Mouse (Mus musculus) forebrain, embryonic 14.5 days (tissue): ENCODE results near the gene Iyd. TPM values are rescaled to one million over a fixed set of nuclear protein-coding genes. Genes with fewer than 3 reads are reported as not detected.

Source experiments
- ATAC-seq: fragments of 200-750 bp; cut with Nextera tagmentation; 2 replicates; pipeline ENCODE4 v1.8.0; 2017; ENCODE audit warnings: mild to moderate bottlenecking, moderate library complexity
- DNase-seq: peaks from one replicate; pipeline ENCODE4 v3.0.0-alpha.2; 2015; ENCODE audit warnings: low spot score
- H3K27ac ChIP-seq: fragments of 300-500 bp; sonication (generic); 2 replicates; pipeline ENCODE4 v1.5.1; 2014; ENCODE audit warnings: low read depth, mild to moderate bottlenecking, control low read depth, low read length, moderate library complexity
- H3K27me3 ChIP-seq: fragments of 300-500 bp; sonication (generic); replicated peaks from 2 replicates; pipeline ENCODE4 v1.6.1; 2014; ENCODE audit warnings: low read length, control low read depth, mixed read lengths; ENCODE audit not compliant: control insufficient read depth, insufficient read depth
- H3K36me3 ChIP-seq: fragments of 300-500 bp; sonication (generic); 2 replicates; pipeline ENCODE4 v1.6.1; 2014; ENCODE audit warnings: low read length, control low read depth; ENCODE audit not compliant: control insufficient read depth, insufficient read depth
- H3K4me1 ChIP-seq: fragments of 300-500 bp; sonication (generic); 2 replicates; pipeline ENCODE4 v1.6.1; 2014; ENCODE audit warnings: antibody characterized with exemption, low read length, control low read depth; ENCODE audit not compliant: control insufficient read depth, insufficient read depth
- H3K4me2 ChIP-seq: fragments of 300-500 bp; sonication (generic); 2 replicates; pipeline ENCODE4 v1.6.1; 2014; ENCODE audit warnings: mild to moderate bottlenecking, control low read depth, low read length
- H3K4me3 ChIP-seq: fragments of 300-500 bp; sonication (generic); 2 replicates; pipeline ENCODE4 v1.5.1; 2014; ENCODE audit warnings: low read depth, low read length, control low read depth
- H3K9ac ChIP-seq: fragments of 300-500 bp; sonication (generic); 2 replicates; pipeline ENCODE4 v1.6.1; 2014; ENCODE audit warnings: mild to moderate bottlenecking, low read length, control low read depth, moderate library complexity
- H3K9me3 ChIP-seq: fragments of 300-500 bp; sonication (generic); replicated peaks from 2 replicates; pipeline ENCODE4 v1.6.1; 2016; ENCODE audit warnings: low read length, control low read depth, mixed read lengths; ENCODE audit not compliant: control insufficient read depth
- WGBS: fragments of 180-500 bp; shearing (Covaris S2); extraction: QIAGEN DNeasy Blood & Tissue Kit; methylation state at CpG from one replicate; pipeline ENCODE4 v1.1.7; 2014; 5-methylcytosine and 5-hydroxymethylcytosine counted together
- polyA plus RNA-seq: library from polyadenylated mRNA; unstranded; fragments of >200 nt; fragmentation: Nextera tagmentation; extraction: Ambion mirVana; gene quantifications from 2 replicates; pipeline ENCODE4 v1.2.1, GENCODE M21; 2014

The Iyd gene
- polyA plus RNA-seq, 1 experiment from 2014 or later, result 0.91 TPM

GRCm38 (mm10) chr10:3511401-3511800, 28.6 kb upstream of the Iyd start:
- no peak overlapping the region for H3K4me2 ChIP-seq
- no peaks in the 10 kb centered on the region for H3K9me3 ChIP-seq
- no peak overlapping the region for H3K4me3 ChIP-seq
- DNase-seq (no peak), ATAC-seq (no peak)
- H3K36me3 ChIP-seq, result no peaks in the 10 kb centered on the region
- WGBS, result 82% methylated on average over 3 of the region's 3 CpGs
- no peaks in the 10 kb centered on the region for H3K27me3 ChIP-seq
- no peak overlapping the region for H3K27ac ChIP-seq
- peaks cover 12% of the 10 kb centered on the region for H3K4me1 ChIP-seq
- H3K9ac ChIP-seq, result no peak overlapping the region

- no peak overlapping the region for H3K4me2 ChIP-seq
- H3K36me3 ChIP-seq, result no peaks in the 10 kb centered on the region
- peaks cover 10% of the 10 kb centered on the region for H3K4me1 ChIP-seq
- no peaks in the 10 kb centered on the region for H3K27me3 ChIP-seq
- WGBS, result 71% methylated on average over 8 of the region's 8 CpGs
- H3K4me3 ChIP-seq, result no peak overlapping the region
- no peak overlapping the region for H3K9ac ChIP-seq
- DNase-seq, result no peak
- no peaks in the 10 kb centered on the region for H3K9me3 ChIP-seq
- no peak overlapping the region for H3K27ac ChIP-seq
- ATAC-seq, result no peak
These were observed 27.3 kb upstream of the Iyd start for GRCm38 (mm10) chr10:3512620-3513305.

DNA sequence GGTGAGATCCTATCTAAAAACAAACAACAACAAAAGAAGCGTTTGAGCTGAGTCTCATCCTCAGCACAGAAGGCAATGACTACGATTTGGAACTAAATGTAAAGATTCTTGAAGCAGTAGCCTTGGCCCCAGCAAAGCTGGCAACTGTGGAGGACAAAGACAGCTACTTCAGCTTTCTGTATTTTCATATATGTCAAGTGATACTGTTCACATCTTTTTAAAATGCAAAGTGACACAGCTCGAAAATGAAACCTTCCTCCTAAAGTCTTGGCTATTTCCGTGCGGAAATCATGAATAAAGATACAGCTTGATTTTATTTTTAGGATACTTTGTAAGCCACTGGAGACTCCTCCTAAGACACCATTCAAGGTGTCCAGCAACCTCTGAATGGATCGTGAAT, 26.1 kb upstream of the Iyd start:
- no peak for ATAC-seq
- H3K36me3 ChIP-seq, result no peaks in the 10 kb centered on the region

DNA sequence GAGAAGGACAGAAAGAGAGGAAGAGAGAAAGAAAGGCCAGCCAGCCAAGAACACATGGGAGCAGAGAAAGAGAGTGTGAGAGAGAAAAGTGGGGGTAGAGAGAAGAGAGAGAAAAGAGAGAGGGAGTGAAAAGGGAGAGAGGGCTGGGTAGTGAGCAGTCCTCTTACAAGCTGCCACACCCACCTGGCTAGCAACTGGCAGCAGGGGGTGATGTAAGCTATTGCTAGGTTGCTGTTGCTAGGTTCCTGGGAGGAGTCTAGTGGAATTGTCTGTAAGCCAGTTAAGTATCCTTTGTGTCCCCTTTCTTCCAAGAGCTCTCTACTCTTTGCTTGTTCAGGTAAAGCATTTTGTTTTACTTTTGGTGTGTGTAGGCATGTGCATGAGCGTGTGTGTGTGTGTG, 25.4 kb upstream of the Iyd start:
- WGBS, result 100% methylated on average over 1 of the region's 1 CpGs

More for the DNA sequence above, 26.1 kb upstream of the Iyd start:
- no peaks in the 10 kb centered on the region for H3K9me3 ChIP-seq
- no peak overlapping the region for H3K4me3 ChIP-seq
- no peak overlapping the region for H3K27ac ChIP-seq
- WGBS, result 77% methylated on average over 6 of the region's 6 CpGs
- no peak overlapping the region for H3K9ac ChIP-seq
- no peak overlapping the region for H3K4me2 ChIP-seq
- DNase-seq, result no peak
- no peaks in the 10 kb centered on the region for H3K27me3 ChIP-seq
- peaks cover 4% of the 10 kb centered on the region; the same call in 1 of the 2 replicates for H3K4me1 ChIP-seq

DNA sequence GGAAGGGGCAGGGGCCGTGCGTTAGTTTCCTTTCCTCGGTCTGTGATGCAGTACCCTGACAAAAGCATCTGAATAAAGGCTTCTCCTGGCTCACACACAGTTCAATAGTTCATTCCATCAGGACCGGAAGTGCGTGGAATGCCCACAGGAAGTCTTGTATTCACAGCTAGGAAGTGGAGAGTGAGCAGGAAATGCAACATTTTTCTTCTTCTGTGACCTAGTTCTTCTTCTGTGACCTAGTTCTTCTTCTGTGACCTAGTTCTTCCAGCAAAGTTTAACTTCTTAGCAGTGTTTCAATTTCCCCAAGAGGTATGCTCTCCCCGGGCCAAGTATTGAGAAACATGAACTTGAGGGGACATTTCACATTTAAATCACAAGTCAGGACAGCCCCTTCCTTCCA, 23.6 kb upstream of the Iyd start:
- Histone ChIP-seq H3K27me3 (no peaks in the 10 kb centered on the region), H3K4me1 (no peaks in the 10 kb centered on the region), H3K27ac (no peak overlapping the region), H3K4me3 (no peak overlapping the region), H3K9ac (no peak overlapping the region), H3K9me3 (no peaks in the 10 kb centered on the region), H3K36me3 (no peaks in the 10 kb centered on the region), H3K4me2 (no peak overlapping the region)
- 77% methylated on average over 6 of the region's 6 CpGs for WGBS
- DNase-seq (no peak), ATAC-seq (no peak)

More for the DNA sequence above, 25.4 kb upstream of the Iyd start:
- Histone ChIP-seq H3K27me3 (no peaks in the 10 kb centered on the region), H3K4me3 (no peak overlapping the region), H3K9me3 (no peaks in the 10 kb centered on the region), H3K4me1 (peaks cover 4% of the 10 kb centered on the region; the same call in 1 of the 2 replicates), H3K27ac (no peak overlapping the region), H3K9ac (no peak overlapping the region), H3K36me3 (no peaks in the 10 kb centered on the region), H3K4me2 (no peak overlapping the region)
- DNase-seq, result no peak
- ATAC-seq, result no peak

GRCm38 (mm10) chr10:3523044-3523793, 16.8 kb upstream of the Iyd start:
- ATAC-seq (no peak), DNase-seq (no peak)
- Histone ChIP-seq H3K4me1 (no peaks in the 10 kb centered on the region), H3K9me3 (no peaks in the 10 kb centered on the region), H3K27me3 (no peaks in the 10 kb centered on the region), H3K27ac (no peak overlapping the region), H3K4me3 (no peak overlapping the region), H3K9ac (no peak overlapping the region), H3K36me3 (no peaks in the 10 kb centered on the region), H3K4me2 (no peak overlapping the region)
- 91% methylated on average over 6 of the region's 6 CpGs for WGBS

- H3K4me2 ChIP-seq, result no peak overlapping the region
- ATAC-seq, result no peak
- 70% methylated on average over 3 of the region's 3 CpGs for WGBS
- no peak overlapping the region for H3K27ac ChIP-seq
- H3K4me3 ChIP-seq, result no peak overlapping the region
- no peaks in the 10 kb centered on the region for H3K4me1 ChIP-seq
- H3K9me3 ChIP-seq, result no peaks in the 10 kb centered on the region
- no peaks in the 10 kb centered on the region for H3K36me3 ChIP-seq
- no peak for DNase-seq
- H3K27me3 ChIP-seq, result no peaks in the 10 kb centered on the region
- H3K9ac ChIP-seq, result no peak overlapping the region
These were observed 15.5 kb upstream of the Iyd start for GRCm38 (mm10) chr10:3524513-3524912.

DNA sequence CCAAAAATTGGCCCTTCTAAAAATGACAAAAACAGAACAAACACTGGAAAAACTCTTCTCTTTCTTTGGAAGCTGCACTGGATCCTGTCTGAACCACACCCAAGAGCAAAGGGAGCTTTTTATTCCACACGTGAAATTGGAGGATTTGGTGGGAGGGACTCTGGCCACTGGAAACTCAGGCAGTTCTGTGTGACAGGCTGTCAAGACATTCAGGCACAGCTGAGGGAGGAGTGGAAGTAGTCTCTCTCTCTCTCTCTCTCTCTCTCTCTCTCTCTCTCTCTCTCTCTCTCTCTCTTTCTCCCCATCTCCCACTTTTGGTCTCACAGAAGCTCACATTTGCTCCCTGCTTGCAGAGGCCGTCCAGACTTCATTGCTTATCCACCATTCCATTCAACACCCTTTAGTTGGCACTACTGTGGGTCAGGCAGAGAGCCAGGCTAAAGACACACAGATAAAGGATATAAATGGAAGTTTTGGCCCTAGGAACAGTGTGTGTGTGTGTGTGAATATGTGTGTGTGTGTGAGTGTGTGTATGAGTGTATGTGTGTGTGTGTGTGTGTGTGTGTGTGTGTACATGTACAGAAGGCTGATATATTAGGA, 14.5 kb upstream of the Iyd start:
- H3K27me3 ChIP-seq, result no peaks in the 10 kb centered on the region
- WGBS, result 31% methylated on average over 2 of the region's 2 CpGs
- no peak overlapping the region for H3K4me3 ChIP-seq
- no peaks in the 10 kb centered on the region for H3K36me3 ChIP-seq
- no peak overlapping the region for H3K9ac ChIP-seq
- H3K9me3 ChIP-seq, result no peaks in the 10 kb centered on the region
- no peak overlapping the region for H3K27ac ChIP-seq
- no peaks in the 10 kb centered on the region for H3K4me1 ChIP-seq
- no peak overlapping the region for H3K4me2 ChIP-seq
- DNase-seq (no peak), ATAC-seq (no peak)

- H3K4me2 ChIP-seq, result no peak overlapping the region
- peak; percentile 66 for DNase-seq
- H3K27ac ChIP-seq, result no peak overlapping the region
- no peak overlapping the region for H3K9ac ChIP-seq
- no peaks in the 10 kb centered on the region for H3K9me3 ChIP-seq
- H3K4me3 ChIP-seq, result no peak overlapping the region
- H3K36me3 ChIP-seq, result no peaks in the 10 kb centered on the region
- WGBS, result 14% methylated on average over 4 of the region's 4 CpGs
- H3K27me3 ChIP-seq, result no peaks in the 10 kb centered on the region
- H3K4me1 ChIP-seq, result no peaks in the 10 kb centered on the region
- ATAC-seq, result no peak
These were observed 10.2 kb upstream of the Iyd start for GRCm38 (mm10) chr10:3529807-3530206.
